Mouse (Mus musculus): Measurements from ENCODE around the gene Mical2. TPM values are rescaled to one million over a fixed set of nuclear protein-coding genes. Genes with fewer than 3 reads are reported as not detected.

The Mical2 gene
- polyA plus RNA-seq, 1 experiment from 2014 or later, result 2.5 TPM

DNA sequence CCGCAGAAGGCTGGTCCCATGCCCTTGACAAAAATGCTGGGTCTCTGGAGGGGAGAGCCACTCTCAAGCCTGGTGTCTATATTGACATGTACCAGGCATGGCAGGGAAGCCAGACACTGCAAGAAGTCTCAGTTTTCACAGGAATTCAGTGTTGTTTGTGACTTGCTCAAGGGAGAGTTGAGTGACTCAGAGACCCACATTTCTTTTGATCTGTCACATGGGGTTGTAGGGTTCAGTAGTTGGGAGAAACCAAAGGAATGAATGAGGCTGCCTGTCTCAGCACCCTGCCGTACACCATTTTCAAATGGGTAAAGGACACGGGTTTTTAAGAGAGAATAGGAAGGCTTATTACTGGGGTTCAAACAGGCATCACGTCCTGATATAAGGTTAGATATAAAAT, 33.6 kb downstream of the Mical2 start:
- Histone ChIP-seq H3K4me2 (ENCODE audit: low read depth, low read length) (no peak overlapping the region), H3K27me3 (ENCODE audit: control insufficient read depth, insufficient read depth, low read length) (no peaks in the 10 kb centered on the region)

DNA sequence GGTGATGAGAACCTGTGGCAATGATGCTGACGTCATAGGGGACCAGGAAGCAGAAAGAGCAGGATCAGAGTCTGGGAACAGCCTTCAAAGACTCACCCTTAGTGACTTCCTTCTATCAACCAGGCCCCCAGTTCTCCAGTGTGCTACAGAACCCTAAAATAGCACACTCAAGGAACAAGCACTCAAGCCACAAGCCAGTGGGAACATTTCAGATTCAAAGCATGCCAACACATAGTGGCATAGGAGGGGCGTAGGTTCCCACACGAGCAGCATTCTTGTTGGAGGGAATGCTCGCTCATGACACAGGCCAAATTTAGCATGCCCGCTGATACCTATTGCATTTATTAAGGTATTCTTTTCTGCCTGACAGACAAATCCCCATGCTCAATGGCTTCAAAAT, 35.5 kb downstream of the Mical2 start:
- Histone ChIP-seq H3K4me3 (ENCODE audit: low read depth, low read length) (no peak overlapping the region), H3K4me2 (ENCODE audit: low read depth, low read length) (no peak overlapping the region), H3K4me1 (ENCODE audit: control insufficient read depth, insufficient read depth, low read length) (no peaks in the 10 kb centered on the region), H3K9ac (replicated peaks; ENCODE audit: low read length) (no peak overlapping the region), H3K27me3 (ENCODE audit: control insufficient read depth, insufficient read depth, low read length) (no peaks in the 10 kb centered on the region), H3K36me3 (replicated peaks; ENCODE audit: control insufficient read depth, insufficient read depth, low read depth, low read length) (no peaks in the 10 kb centered on the region), H3K27ac (replicated peaks; ENCODE audit: low read depth, low read length) (no peak overlapping the region), H3K9me3 (replicated peaks; ENCODE audit: control insufficient read depth, low read length) (no peaks in the 10 kb centered on the region)
- ATAC-seq (replicated peaks; ENCODE audit: insufficient number of reproducible peaks, low FRiP score, low TSS enrichment, low read depth) (no peak), DNase-seq (ENCODE audit: low spot score) (no peak)
- 88% methylated on average over 5 of the region's 5 CpGs for WGBS

More for the DNA sequence above, 33.6 kb downstream of the Mical2 start:
- Histone ChIP-seq H3K36me3 (replicated peaks; ENCODE audit: control insufficient read depth, insufficient read depth, low read depth, low read length) (no peaks in the 10 kb centered on the region), H3K4me3 (ENCODE audit: low read depth, low read length) (no peak overlapping the region), H3K27ac (replicated peaks; ENCODE audit: low read depth, low read length) (no peak overlapping the region), H3K9me3 (replicated peaks; ENCODE audit: control insufficient read depth, low read length) (no peaks in the 10 kb centered on the region), H3K9ac (replicated peaks; ENCODE audit: low read length) (no peak overlapping the region), H3K4me1 (ENCODE audit: control insufficient read depth, insufficient read depth, low read length) (no peaks in the 10 kb centered on the region)
- no peak for DNase-seq (ENCODE audit: low spot score)
- WGBS, result 87% methylated on average over 4 of the region's 4 CpGs
- no peak for ATAC-seq (replicated peaks; ENCODE audit: insufficient number of reproducible peaks, low FRiP score, low TSS enrichment, low read depth)

DNA sequence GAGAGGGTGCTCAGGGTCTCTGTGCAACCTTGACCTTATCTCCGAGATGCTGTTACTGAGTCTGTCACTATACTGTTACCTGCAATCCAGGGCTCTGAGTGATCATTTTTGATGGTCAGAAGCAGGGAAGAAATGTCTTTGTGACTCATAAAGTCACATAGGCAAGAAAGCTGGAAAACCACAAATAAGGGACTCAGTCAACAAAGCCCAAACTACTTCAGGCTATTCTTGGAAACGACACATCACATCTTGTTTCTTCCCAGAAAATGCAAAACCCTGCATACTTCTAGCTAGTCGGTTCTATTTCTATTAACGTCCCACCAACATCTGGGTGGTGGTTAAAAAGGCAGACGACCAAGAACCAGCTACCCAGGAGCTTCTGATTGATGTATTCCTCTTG, 41.6 kb downstream of the Mical2 start:
- WGBS, result 84% methylated on average over 5 of the region's 5 CpGs
- Histone ChIP-seq H3K27me3 (ENCODE audit: control insufficient read depth, insufficient read depth, low read length) (no peaks in the 10 kb centered on the region), H3K4me1 (ENCODE audit: control insufficient read depth, insufficient read depth, low read length) (no peaks in the 10 kb centered on the region), H3K4me3 (ENCODE audit: low read depth, low read length) (no peak overlapping the region), H3K27ac (replicated peaks; ENCODE audit: low read depth, low read length) (no peak overlapping the region), H3K9me3 (replicated peaks; ENCODE audit: control insufficient read depth, low read length) (no peaks in the 10 kb centered on the region), H3K9ac (replicated peaks; ENCODE audit: low read length) (no peak overlapping the region), H3K36me3 (replicated peaks; ENCODE audit: control insufficient read depth, insufficient read depth, low read depth, low read length) (no peaks in the 10 kb centered on the region), H3K4me2 (ENCODE audit: low read depth, low read length) (no peak overlapping the region)
- no peak for ATAC-seq (replicated peaks; ENCODE audit: insufficient number of reproducible peaks, low FRiP score, low TSS enrichment, low read depth)
- DNase-seq (ENCODE audit: low spot score), result no peak

DNA sequence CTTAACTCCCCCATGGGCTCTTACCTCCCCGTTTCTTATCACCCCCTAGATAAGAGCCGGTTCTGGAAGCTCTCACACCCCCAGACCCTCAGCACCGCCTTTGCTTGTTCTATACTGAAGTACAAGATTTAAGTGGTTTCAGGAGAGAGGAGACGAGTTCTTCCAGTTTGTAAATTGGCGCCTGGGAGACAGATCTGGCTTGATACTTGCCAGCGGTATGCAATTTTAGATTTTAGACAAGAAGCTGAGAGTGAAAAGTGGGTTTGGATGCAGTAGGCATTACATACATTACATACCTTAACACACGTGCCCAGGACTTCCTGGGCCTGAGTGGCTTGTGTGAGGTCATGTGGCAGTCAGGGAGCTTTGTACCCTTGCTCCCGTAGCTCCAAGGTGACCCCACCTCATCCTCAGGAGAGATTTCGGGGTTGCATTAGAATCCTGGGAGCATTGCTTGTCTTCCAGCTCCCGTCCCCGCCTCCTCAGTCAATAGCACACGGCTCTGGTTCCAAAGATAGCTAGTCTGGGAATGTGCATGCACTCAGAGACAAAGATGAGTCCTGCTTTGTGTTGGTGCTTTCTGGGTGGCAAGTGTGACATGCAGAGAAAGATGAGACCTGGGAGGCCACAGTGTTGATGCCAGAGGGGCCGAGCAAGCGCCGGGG, 43.2 kb downstream of the Mical2 start:
- Histone ChIP-seq H3K9me3 (replicated peaks; ENCODE audit: control insufficient read depth, low read length) (no peaks in the 10 kb centered on the region), H3K27me3 (ENCODE audit: control insufficient read depth, insufficient read depth, low read length) (no peaks in the 10 kb centered on the region), H3K36me3 (replicated peaks; ENCODE audit: control insufficient read depth, insufficient read depth, low read depth, low read length) (no peaks in the 10 kb centered on the region), H3K27ac (replicated peaks; ENCODE audit: low read depth, low read length) (no peak overlapping the region), H3K4me2 (ENCODE audit: low read depth, low read length) (no peak overlapping the region), H3K4me1 (ENCODE audit: control insufficient read depth, insufficient read depth, low read length) (no peaks in the 10 kb centered on the region), H3K4me3 (ENCODE audit: low read depth, low read length) (no peak overlapping the region), H3K9ac (replicated peaks; ENCODE audit: low read length) (no peak overlapping the region)
- DNase-seq (ENCODE audit: low spot score) (no peak), ATAC-seq (replicated peaks; ENCODE audit: insufficient number of reproducible peaks, low FRiP score, low TSS enrichment, low read depth) (no peak)
- 83% methylated on average over 15 of the region's 15 CpGs for WGBS

DNA sequence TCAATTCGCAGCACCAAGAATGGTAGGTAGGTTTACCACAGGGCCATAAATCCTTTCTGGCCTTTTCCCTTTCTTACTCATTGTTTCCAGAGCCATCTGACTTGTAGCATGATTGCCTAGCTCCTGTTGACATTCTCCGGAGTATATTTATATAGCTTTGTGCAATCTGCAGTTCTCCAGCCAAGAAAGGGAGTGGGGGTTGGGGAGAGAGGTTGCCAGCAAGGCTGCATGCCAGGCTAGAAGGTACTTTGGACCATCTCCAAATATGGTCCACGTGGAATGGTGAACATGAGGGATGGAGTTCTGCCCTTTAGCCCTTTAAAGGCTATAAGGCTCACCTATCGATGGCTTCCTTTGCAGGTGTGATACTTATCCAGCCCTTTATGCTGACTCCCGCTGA, 45.2 kb downstream of the Mical2 start:
- H3K4me1 ChIP-seq (ENCODE audit: control insufficient read depth, insufficient read depth, low read length), result no peaks in the 10 kb centered on the region
- H3K4me3 ChIP-seq (ENCODE audit: low read depth, low read length), result no peak overlapping the region
- no peak overlapping the region for H3K27ac ChIP-seq (replicated peaks; ENCODE audit: low read depth, low read length)
- DNase-seq (ENCODE audit: low spot score) (no peak), ATAC-seq (replicated peaks; ENCODE audit: insufficient number of reproducible peaks, low FRiP score, low TSS enrichment, low read depth) (no peak)
- no peaks in the 10 kb centered on the region for H3K9me3 ChIP-seq (replicated peaks; ENCODE audit: control insufficient read depth, low read length)
- H3K9ac ChIP-seq (replicated peaks; ENCODE audit: low read length), result no peak overlapping the region
- no peak overlapping the region for H3K4me2 ChIP-seq (ENCODE audit: low read depth, low read length)
- WGBS, result 90% methylated on average over 5 of the region's 5 CpGs
- no peaks in the 10 kb centered on the region for H3K27me3 ChIP-seq (ENCODE audit: control insufficient read depth, insufficient read depth, low read length)
- H3K36me3 ChIP-seq (replicated peaks; ENCODE audit: control insufficient read depth, insufficient read depth, low read depth, low read length), result no peaks in the 10 kb centered on the region

DNA sequence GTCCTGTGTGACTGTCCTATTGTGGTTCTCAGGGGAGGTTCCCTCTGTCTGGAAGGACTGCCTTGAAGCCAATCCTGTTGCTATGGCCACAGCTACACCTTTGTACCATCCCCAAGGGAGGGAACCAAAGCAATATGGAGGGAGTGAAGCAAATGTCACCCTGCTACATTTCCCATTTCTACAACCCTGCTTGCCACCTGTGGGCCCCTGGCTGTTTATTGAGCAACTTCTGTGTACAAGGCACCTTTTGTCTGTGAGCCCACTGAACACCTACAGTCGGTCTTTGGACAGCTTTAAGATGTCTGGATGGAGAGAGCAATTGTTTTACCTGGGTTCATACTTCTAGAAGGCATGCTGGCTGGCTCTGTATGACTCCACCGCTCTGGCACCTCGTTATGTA, 46.0 kb downstream of the Mical2 start:
- H3K27me3 ChIP-seq (ENCODE audit: control insufficient read depth, insufficient read depth, low read length), result no peaks in the 10 kb centered on the region
- DNase-seq (ENCODE audit: low spot score) (no peak), ATAC-seq (replicated peaks; ENCODE audit: insufficient number of reproducible peaks, low FRiP score, low TSS enrichment, low read depth) (no peak)
- 79% methylated on average over 3 of the region's 3 CpGs for whole genome bisulfite sequencing
- H3K4me2 ChIP-seq (ENCODE audit: low read depth, low read length), result no peak overlapping the region
- H3K36me3 ChIP-seq (replicated peaks; ENCODE audit: control insufficient read depth, insufficient read depth, low read depth, low read length), result no peaks in the 10 kb centered on the region
- H3K4me1 ChIP-seq (ENCODE audit: control insufficient read depth, insufficient read depth, low read length), result no peaks in the 10 kb centered on the region
- H3K27ac ChIP-seq (replicated peaks; ENCODE audit: low read depth, low read length), result no peak overlapping the region
- no peak overlapping the region for H3K4me3 ChIP-seq (ENCODE audit: low read depth, low read length)
- H3K9ac ChIP-seq (replicated peaks; ENCODE audit: low read length), result no peak overlapping the region
- no peaks in the 10 kb centered on the region for H3K9me3 ChIP-seq (replicated peaks; ENCODE audit: control insufficient read depth, low read length)

DNA sequence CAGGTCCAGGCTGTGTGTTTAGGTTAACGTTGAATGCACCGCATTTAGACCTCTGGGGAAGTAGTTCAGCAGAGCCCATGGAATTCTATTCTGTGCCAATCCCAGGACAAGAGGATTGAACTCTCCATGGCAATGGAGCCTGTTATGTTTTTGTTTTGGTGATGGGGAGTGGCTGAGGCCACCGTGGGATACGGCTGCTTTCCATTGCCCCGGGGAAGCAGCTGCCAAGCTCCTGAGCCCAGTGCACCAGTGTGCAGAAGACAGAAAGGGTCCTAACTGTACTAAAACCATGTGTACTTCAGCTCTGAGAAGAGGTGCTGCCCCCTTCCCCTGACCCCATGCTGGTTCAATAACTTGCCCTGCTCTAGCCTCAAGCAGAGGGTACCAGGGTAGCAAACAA, 47.0 kb downstream of the Mical2 start:
- 58% methylated on average over 5 of the region's 5 CpGs for WGBS
- no peak overlapping the region for H3K4me3 ChIP-seq (ENCODE audit: low read depth, low read length)

DNA sequence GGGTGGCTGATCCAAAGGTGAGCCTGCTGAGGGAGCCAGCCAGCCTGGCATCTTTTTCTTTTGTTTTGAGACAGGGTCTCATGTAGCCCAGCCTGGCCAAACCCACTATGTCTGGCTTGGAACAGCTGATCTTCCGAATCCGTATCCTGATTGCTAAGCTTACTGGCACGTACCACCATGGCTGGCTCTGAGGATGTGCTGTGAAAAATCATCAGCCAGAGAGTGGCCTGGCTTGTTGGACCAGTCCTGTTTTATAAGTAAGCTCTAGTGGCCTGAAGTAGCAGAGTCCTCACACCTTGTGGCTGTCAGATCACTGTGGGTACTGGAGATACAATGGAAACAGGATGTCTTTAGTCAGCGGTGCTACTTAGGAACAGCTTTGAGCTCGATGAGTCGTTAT, 47.8 kb downstream of the Mical2 start:
- Histone ChIP-seq H3K36me3 (replicated peaks; ENCODE audit: control insufficient read depth, insufficient read depth, low read depth, low read length) (no peaks in the 10 kb centered on the region), H3K4me1 (ENCODE audit: control insufficient read depth, insufficient read depth, low read length) (no peaks in the 10 kb centered on the region; the same call in 1 of the 2 replicates), H3K9me3 (replicated peaks; ENCODE audit: control insufficient read depth, low read length) (no peaks in the 10 kb centered on the region), H3K9ac (replicated peaks; ENCODE audit: low read length) (no peak overlapping the region), H3K4me3 (ENCODE audit: low read depth, low read length) (no peak overlapping the region), H3K4me2 (ENCODE audit: low read depth, low read length) (no peak overlapping the region), H3K27ac (replicated peaks; ENCODE audit: low read depth, low read length) (no peak overlapping the region), H3K27me3 (ENCODE audit: control insufficient read depth, insufficient read depth, low read length) (no peaks in the 10 kb centered on the region)
- DNase-seq (ENCODE audit: low spot score), result no peak
- WGBS, result 81% methylated on average over 6 of the region's 6 CpGs
- ATAC-seq (replicated peaks; ENCODE audit: insufficient number of reproducible peaks, low FRiP score, low TSS enrichment, low read depth), result no peak

More for the DNA sequence above, 47.0 kb downstream of the Mical2 start:
- Histone ChIP-seq H3K36me3 (replicated peaks; ENCODE audit: control insufficient read depth, insufficient read depth, low read depth, low read length) (no peaks in the 10 kb centered on the region), H3K27ac (replicated peaks; ENCODE audit: low read depth, low read length) (no peak overlapping the region), H3K4me2 (ENCODE audit: low read depth, low read length) (no peak overlapping the region), H3K9me3 (replicated peaks; ENCODE audit: control insufficient read depth, low read length) (no peaks in the 10 kb centered on the region), H3K9ac (replicated peaks; ENCODE audit: low read length) (no peak overlapping the region), H3K27me3 (ENCODE audit: control insufficient read depth, insufficient read depth, low read length) (no peaks in the 10 kb centered on the region), H3K4me1 (ENCODE audit: control insufficient read depth, insufficient read depth, low read length) (no peaks in the 10 kb centered on the region)
- DNase-seq (ENCODE audit: low spot score) (no peak), ATAC-seq (replicated peaks; ENCODE audit: insufficient number of reproducible peaks, low FRiP score, low TSS enrichment, low read depth) (no peak)

All from embryonic facial prominence, embryonic 11.5 days (tissue).